In the genomic region with DNA sequence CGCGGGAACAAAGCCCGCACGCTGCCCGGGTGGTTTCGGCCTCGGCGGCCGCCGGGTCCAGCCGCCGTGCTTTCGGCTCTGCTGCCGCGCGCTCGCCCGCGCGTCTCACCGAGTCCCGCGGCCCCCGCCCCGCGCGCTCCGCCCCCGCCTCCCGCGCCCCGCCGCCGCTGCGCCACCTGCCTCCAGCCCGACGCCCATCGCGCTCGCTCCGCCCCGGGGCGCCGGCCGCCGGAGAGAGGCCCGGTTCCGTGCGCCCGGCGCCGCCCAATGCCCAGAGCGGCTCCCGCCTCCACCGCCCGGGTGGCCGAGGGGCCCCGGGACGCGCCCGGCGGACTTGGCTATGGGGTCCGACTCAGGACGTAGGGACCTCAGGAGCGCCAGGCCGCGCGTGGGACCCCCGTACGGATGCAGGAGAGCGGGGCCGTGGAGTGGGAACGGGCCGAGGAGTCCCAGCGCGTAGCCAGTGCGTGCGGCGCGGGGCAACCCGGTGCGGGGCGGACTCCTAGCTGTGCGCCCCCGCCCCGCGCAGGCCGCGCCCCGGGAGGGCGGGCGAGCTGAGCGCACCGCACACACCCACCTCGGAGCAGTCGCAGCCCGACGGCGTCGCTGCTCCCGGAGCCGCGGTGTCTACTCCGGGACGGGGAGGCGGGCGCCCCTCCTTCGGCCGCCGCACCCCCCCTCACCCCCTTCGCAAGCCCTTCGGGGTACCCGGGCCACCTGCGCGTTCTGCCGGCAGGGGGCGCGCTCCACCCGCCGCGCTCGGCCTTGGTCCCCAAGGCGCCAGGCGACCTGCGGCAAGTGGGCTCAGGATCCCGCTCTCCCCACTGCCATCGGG, we compare ENCODE assay signal across 8 mouse cellular contexts. TPM values are rescaled to one million over a fixed set of nuclear protein-coding genes. Genes with fewer than 3 reads are reported as not detected.
DNase-seq lines count a peak whose midpoint lies in the region; ATAC-seq and TF ChIP-seq lines count a peak whose summit lies in the region.

No protein-coding gene starts in this region.

- peak; percentile 31 for DNase-seq in WW6 (ENCODE audit: low read depth, low spot score)
- DNase-seq in cerebellum, postnatal 4 days (ENCODE audit: low spot score in 2 of 2), result peak; percentile 78 to 90
- DNase-seq in gastrocnemius, adult 2 months, result peak; percentile 88
- DNase-seq in left cerebral cortex, postnatal 25 days (ENCODE audit: low spot score in 2 of 2), result peak; percentile 29 to 82
- peak; percentile 59 for DNase-seq in right cerebral cortex, postnatal 36 days (ENCODE audit: low spot score in 2 of 2)
- DNase-seq in adipocyte (ENCODE audit: low spot score), result no peak

- peak overlapping the region; percentile 94 for H3K4me3 ChIP-seq in gastrocnemius, adult 2 months
- peak overlapping the region; percentile 86 for H3K4me3 ChIP-seq in hindbrain, embryonic 16.5 days (ENCODE audit: low read length)

- H3K9ac ChIP-seq in hindbrain, embryonic 16.5 days (ENCODE audit: low read depth, low read length), result peak overlapping the region; percentile 96

- intact Hi-C loops in gastrocnemius, adult 2 months (cut with DNase I), result loop anchor here (1.0 to 2.0 kb wide), 3 partner anchors 60 to 152 kb away; a partner anchor contains a TSS
- intact Hi-C loops in left cerebral cortex, postnatal 25 days (cut with DNase I), result loop anchor here (1.0 to 2.0 kb wide), 2 partner anchors 91 to 152 kb away; no protein-coding TSS in a partner anchor

- peak overlapping the region; percentile 92 for H3K27ac ChIP-seq in gastrocnemius, adult 2 months
- peak overlapping the region; percentile 96 for H3K27ac ChIP-seq in hindbrain, embryonic 16.5 days (ENCODE audit: low read depth, low read length)

- H3K4me2 ChIP-seq in hindbrain, embryonic 16.5 days (ENCODE audit: low read length), result peak overlapping the region; percentile 77

- H3K36me3 ChIP-seq in hindbrain, embryonic 16.5 days (ENCODE audit: control insufficient read depth, insufficient read depth, low read length), result no peaks in the 10 kb centered on the region

- H3K9me3 ChIP-seq in hindbrain, embryonic 16.5 days (ENCODE audit: control insufficient read depth, low read length), result no peaks in the 10 kb centered on the region

- TF ChIP-seq CTCF in gastrocnemius, adult 2 months (IDR thresholded peaks at IDR 0.05), result peak; percentile 100; the same call in 1 of the 2 replicates

- WGBS in hindbrain, embryonic 16.5 days, result 0% methylated on average over 59 of the region's 127 CpGs

- peaks cover 47% of the 10 kb centered on the region for H3K4me1 ChIP-seq in hindbrain, embryonic 16.5 days (ENCODE audit: control insufficient read depth, insufficient read depth, low read depth, low read length)

- peak; percentile 75 for ATAC-seq in hindbrain, embryonic 16.5 days
- peak; percentile 13; the same call in 1 of the 2 replicates for ATAC-seq in megakaryocyte-erythroid progenitor cell, adult 5-6 weeks (replicated peaks; ENCODE audit: low FRiP score, low TSS enrichment, poor library complexity, severe bottlenecking)

- no peaks in the 10 kb centered on the region for H3K27me3 ChIP-seq in hindbrain, embryonic 16.5 days (replicated peaks; ENCODE audit: control insufficient read depth, insufficient read depth, low read length)

RNA-seq across cellular contexts. Expression of a gene that starts 20.6 kb away (rescaled TPM):
- 10 to 100 TPM; 18.8 to 23.4 TPM for total RNA-seq in gastrocnemius, adult 2 months (2021)
- 12.6 and 18.3 TPM in 2 replicates for polyA plus RNA-seq in hindbrain, embryonic 16.5 days (2015; fragmentation: Nextera tagmentation; extraction: Ambion mirVana)
- 10 to 100 TPM; 31.7 to 41.5 TPM for total RNA-seq in left cerebral cortex, postnatal 25 days (2021)
- total RNA-seq in megakaryocyte-erythroid progenitor cell, adult 5-6 weeks (2014; fragmentation: Nextera tagmentation), result 78.3 and 79.6 TPM in 2 replicates
- total RNA-seq in megakaryocyte-erythroid progenitor cell, adult 5-6 weeks (2017), result 7.8 and 15.4 TPM in 2 replicates

RNA-seq across cellular contexts. Expression of a gene that starts 55.7 kb away (rescaled TPM):
- total RNA-seq in gastrocnemius, adult 2 months (2021), result not detected
- polyA plus RNA-seq in hindbrain, embryonic 16.5 days (2015; fragmentation: Nextera tagmentation; extraction: Ambion mirVana), result not detected in 2 replicates
- total RNA-seq in left cerebral cortex, postnatal 25 days (2021), result not detected
- not detected in 2 replicates for total RNA-seq in megakaryocyte-erythroid progenitor cell, adult 5-6 weeks (2014; fragmentation: Nextera tagmentation)
- total RNA-seq in megakaryocyte-erythroid progenitor cell, adult 5-6 weeks (2017), result not detected in 2 replicates
